Mouse (Mus musculus) heart, postnatal 25 days (tissue): ENCODE results near the gene Npy4r. TPM values are rescaled to one million over a fixed set of nuclear protein-coding genes. Genes with fewer than 3 reads are reported as not detected.

ENCODE experiments used
- DNase-seq: peaks from one replicate; pipeline ENCODE4 v3.0.0; 2022; ENCODE audit warnings: low spot score
- intact Hi-C: fragments of 180-260 bp; cut with DNase I; formaldehyde crosslinking; loops from one replicate; pipeline ENCODE4 v1.15.1; 2025
- total RNA-seq, 2 experiments: library from RNA; stranded (reverse); gene quantifications; 2 replicates each; pipeline ENCODE4 v1.2.3; 2021

Npy4r gene
- total RNA-seq: under 1 TPM; 0.17 to 0.23 TPM

DNA sequence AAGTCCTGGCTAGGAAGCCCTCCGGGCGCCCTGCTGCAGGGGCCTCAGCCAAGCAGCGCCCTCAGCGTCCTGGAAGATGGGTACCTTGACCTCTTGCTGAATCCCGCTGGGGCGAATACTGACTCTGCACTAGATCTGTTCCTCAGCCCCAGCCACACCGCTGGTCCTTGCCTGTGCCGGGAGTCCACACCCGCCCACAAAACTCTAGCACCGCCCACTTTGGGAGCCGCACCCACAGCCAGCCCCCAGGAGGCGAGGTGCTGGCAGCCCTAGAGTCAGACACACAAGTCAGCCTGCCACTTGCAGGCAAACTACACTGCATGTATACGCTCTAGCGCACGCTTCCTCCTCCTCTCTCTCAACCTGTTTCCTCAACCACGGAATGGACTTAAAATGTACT lies at the start of gene Npy4r:
Gene Npy4r (minus strand): TSS at position 148 of the 400 bp plus-strand sequence.
- intact Hi-C loops: loop anchor here (5.0 kb wide), 1 partner anchor 45 kb away; no protein-coding TSS in a partner anchor
- peak; percentile 40 for DNase-seq

- DNase-seq: no peak
- intact Hi-C loops: no loop called here
Measured at GRCm38 (mm10) chr14:34201231-34202035, 49.1 kb upstream of the Npy4r start, which contains the start of gene Gprin2. Gprin2 (minus strand) TSS chr14:34201653.

GRCm38 (mm10) chr14:34200738-34201230 lies 48.5 kb upstream of the Npy4r start:
- intact Hi-C loops: no loop called here
- no peak for DNase-seq

GRCm38 (mm10) chr14:34196706-34197105 lies 44.4 kb upstream of the Npy4r start:
- intact Hi-C loops: no loop called here
- DNase-seq: no peak

DNA sequence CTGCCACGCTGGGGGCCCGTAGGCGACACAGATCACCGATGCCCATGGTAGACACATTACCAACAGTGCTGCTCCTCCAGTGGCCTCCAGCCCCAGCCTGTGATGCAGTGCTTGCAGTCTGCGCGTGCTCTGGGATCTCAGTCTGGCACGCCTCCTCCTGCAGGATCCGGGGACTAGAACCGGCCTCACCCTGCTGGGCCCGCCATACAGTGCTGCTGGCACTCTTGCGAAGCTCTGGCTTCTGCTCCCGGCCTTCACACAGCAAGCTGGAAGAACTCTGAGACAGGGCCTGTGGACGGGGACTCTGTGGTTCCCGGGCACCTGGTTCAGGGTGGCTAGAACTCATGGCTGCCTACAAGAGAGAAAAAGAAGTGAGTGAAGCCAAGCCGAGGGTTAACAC lies 43.2 kb upstream of the Npy4r start:
- intact Hi-C loops: no loop called here
- DNase-seq: no peak

DNA sequence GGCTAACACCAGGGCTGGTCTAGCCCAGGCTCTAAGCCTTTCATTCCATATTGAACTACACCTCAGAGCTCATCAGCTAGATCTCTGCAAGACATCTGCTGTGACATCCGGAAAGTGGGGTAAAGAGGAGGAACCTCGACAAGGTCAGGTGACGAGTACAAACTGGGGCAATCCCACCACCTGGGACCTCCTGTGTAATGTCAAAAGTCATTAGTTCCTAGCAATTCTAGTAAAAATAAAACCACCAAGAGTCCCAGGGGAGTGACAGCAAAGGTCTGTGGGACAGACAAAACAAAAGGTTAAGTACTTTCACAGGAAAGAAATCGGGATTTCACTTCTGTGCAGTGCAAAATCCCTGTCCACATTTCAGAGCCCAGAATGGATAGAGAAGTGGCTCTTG lies 41.6 kb upstream of the Npy4r start:
- intact Hi-C loops: no loop called here
- no peak for DNase-seq

DNA sequence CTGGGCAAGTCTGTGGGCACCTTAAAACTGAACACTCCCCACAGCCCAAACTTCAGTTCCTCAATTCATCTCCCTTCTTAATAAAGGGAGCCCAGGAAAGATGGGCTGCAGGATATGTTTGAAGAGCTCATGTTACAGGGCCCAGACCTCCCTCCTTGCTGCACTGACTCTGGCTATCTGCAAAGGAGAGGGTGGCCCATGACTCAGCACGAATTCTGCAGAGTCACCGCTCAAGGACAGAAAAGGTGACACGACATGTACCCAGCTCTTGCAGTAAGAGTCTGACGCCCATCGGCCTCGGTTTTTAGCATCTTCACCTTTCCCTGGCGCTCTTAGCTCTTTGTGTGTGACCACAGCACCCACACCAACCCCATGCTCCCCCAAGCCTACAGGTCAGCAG lies 38.1 kb upstream of the Npy4r start:
- DNase-seq: no peak
- intact Hi-C loops: no loop called here

DNA sequence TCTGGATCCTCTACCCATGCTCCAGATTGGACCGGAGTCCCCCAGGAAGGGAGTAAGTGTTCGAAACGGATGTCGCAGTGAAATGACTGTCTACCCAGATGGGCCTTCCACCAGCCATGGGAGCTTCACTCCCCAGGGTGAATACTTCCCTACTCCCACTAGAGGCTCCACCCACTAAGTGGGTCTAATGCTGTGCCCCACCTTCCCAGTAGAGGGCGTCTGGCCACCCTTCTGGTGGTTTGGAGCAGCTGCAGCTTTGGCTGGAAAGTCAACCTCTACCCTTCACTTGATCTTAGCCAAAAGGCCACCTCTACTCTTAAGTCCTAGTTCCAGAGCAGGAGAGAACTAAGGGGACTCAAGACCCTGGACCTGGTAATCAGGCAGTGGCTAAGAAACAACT lies 36.3 kb upstream of the Npy4r start:
- intact Hi-C loops: no loop called here

DNA sequence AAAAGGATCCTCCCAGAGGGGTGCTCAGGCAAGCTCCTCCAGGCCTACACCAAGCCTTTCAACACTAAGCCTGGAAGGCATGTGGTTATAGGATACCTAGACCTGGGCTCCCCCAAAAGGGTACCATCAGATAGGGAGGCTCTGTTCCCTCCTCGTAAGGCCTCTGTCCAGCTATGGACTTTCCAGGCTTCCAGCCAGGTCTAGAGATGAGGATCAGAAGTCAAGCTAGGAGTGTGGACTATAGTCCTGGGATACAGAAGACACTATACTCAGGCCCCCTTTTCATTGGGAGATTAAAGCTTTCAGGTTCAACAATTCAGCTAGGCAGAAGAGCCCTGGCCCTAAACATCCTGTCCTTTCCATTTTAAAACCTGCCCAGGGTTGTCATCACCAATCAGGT lies 30.8 kb upstream of the Npy4r start:
- DNase-seq: no peak
- intact Hi-C loops: no loop called here

More for the DNA sequence above, 36.3 kb upstream of the Npy4r start:
- no peak for DNase-seq

GRCm38 (mm10) chr14:34179351-34179750 lies 27.1 kb upstream of the Npy4r start:
- DNase-seq: no peak

GRCm38 (mm10) chr14:34171107-34171506 lies 18.8 kb upstream of the Npy4r start:
- intact Hi-C loops: no loop called here
- DNase-seq: no peak

More at GRCm38 (mm10) chr14:34179351-34179750, 27.1 kb upstream of the Npy4r start:
- intact Hi-C loops: no loop called here

GRCm38 (mm10) chr14:34155752-34156151 lies 3.5 kb upstream of the Npy4r start:
- intact Hi-C loops: no loop called here
- DNase-seq: no peak

DNA sequence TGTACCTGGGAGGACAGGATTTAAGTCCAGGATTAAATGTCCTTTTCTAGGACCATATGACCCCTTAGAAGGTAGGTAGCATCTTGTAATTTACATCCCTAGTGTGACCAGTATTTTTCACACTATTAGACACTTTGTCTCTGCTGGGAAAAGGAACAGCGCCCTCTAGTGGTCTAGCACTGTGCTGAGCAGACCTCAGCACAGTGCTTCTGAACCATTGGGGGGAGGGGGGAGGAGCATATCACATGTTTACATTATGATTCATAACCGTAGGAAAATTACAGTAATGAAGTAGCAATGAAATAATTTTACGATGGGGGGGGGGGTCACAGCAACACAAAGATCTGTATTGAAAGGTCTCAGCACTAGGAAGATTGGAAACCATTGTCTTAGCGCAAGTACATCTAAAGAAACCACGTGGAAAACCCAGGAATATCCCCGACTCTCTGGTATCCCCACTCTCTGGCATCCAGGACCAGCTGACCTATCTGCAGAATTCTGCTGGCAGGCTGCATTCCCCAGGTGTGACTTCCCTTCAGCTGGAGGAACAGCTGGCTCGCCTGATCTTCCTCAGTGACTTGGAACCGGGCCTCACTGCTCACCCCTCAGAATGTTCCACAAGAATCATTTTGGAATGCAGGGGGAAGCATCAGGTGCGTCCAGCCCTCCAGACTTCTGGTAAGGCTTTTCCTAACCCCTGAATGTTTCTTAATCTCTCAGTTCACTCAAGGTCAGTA lies 2.5 kb upstream of the Npy4r start:
- intact Hi-C loops: loop anchor here (1.0 to 5.0 kb wide), 2 partner anchors 47 to 74 kb away; no protein-coding TSS in a partner anchor
- DNase-seq: no peak

DNA sequence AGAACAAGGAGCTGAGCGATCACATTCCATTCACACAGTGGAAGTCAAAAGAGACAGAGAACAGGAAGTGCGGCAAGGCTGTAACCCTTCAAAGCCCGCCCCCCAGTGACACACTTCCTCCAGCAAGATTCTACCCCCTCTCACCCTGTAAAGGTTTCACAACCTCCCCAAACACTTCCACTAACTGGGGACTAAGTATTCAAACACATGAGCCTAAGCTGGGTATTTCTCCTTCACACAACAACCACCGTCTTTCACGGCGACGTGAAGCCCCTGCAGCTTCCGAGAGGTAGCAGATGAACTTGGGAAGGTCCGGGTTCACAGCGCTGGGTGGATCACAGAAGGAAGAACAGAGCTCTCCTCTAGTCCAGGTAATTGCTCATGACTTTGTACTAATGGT lies 9.4 kb downstream of the Npy4r start:
- intact Hi-C loops: no loop called here

GRCm38 (mm10) chr14:34142316-34142715 lies 10.0 kb downstream of the Npy4r start:
- intact Hi-C loops: no loop called here
- DNase-seq: no peak

More for the DNA sequence above, 9.4 kb downstream of the Npy4r start:
- DNase-seq: no peak

DNA sequence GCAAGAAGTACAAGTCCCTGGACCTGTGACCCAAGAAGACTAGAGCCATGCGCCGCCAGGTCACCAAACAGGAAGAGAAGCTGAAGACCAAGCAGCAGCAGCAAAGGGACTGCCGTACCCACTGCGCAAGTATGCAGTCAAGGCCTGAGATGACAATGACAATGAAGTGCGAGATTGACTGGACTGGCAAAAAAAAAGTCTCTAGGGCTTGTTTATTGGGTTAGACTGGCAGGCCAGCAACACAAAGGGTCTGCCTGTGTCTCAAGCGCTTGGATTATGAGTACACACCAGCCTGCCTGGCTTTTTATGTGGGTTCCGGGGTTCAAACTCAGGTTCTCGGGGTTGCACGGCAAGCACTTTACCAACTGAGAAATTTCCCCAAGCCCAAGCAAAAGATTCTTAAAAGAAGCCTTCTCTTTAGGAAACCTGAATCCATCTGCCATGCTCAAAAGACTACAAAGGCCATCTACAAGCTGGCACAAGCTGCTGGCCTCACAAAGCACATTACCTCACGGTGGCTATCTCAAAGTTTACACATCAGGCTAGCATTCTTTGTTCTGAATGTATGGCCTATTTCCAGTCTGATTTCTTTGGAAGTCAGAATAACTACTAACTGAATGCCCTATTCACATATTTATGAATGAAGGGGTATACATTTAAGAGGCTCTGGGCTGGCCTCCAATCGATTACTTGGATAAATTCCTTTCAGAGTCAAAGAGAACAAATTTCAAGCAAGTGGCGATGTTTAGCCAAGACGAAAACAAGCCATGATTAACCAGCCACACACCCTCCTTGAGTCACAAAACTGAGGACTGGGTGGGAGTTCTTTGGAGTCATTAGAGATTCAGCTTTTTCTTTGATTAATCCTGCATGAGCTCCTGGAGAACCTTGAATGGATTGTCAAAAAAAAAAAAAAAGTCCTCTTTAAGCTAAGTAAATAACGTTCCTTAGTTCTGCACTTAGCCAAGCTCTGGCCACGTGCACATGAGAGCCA lies 12.3 kb downstream of the Npy4r start:
- no peak for DNase-seq
- intact Hi-C loops: no loop called here

GRCm38 (mm10) chr14:34135391-34135790 lies 16.9 kb downstream of the Npy4r start:
- intact Hi-C loops: no loop called here
- DNase-seq: no peak

DNA sequence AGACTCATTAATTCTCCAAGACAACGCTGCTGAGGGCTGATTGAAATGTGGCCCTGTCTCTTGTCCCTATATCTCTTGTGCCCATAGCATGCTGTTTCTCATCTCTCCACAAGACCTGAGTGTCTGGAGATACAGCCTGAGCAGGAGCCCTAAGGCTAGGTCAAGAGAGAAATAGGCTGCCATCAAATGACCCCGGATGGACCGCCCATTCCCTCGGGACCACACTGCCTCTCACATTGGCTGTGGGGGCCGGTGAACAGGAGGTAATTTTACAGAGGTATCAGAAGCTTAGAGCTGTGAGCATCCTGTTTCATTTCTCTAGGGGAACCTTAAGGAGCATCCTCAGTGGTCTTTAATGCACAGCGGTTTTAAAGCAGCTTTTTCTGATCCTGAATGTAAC lies 21.1 kb downstream of the Npy4r start:
- no peak for DNase-seq
- intact Hi-C loops: no loop called here

- intact Hi-C loops: no loop called here
- DNase-seq: no peak
Measured at GRCm38 (mm10) chr14:34121691-34122090, 30.6 kb downstream of the Npy4r start.

DNA sequence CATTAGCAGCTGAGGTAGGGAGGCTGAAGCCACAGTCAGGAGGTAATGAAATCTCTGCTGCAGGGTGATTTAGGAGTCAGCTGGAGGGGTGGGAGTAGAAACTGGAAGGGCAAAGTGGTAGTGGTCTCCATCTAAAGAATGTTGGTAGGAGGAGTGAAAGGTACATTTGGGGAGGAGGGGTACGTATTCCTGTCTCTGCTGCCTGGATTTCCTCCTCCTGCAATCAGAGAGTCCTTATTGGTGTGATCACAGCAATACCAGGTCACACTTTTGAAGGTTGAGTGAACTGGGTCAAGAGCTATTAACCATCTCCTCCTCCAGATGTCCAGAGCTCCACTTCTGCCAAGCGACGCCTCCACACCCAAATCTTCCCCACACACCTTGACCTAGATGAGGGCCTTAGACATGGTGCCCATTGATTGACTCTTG lies 31.4 kb downstream of the Npy4r start:
- DNase-seq: no peak
- intact Hi-C loops: no loop called here
